Mouse (Mus musculus) E14TG2a.4 (cell line): Measurements from ENCODE around the gene Fam240b.
"Not testable (repeated sequence)": the region's sequence is repeated elsewhere in the genome, so short reads cannot be mapped to it uniquely, and the experiment has no call there.

Experiments
- H3K27me3 ChIP-seq: 2 replicates; pipeline ENCODE4 v1.6.1; 2014; ENCODE audit warnings: low read length, control low read depth; ENCODE audit not compliant: insufficient read depth
- H3K36me3 ChIP-seq: 2 replicates; pipeline ENCODE4 v1.6.1; 2014; ENCODE audit warnings: low read length, control low read depth; ENCODE audit not compliant: insufficient read depth
- H3K4me1 ChIP-seq: replicated peaks from 2 replicates; pipeline ENCODE4 v1.6.1; 2014; ENCODE audit warnings: low read depth, low read length, control low read depth
- H3K4me3 ChIP-seq: replicated peaks from 2 replicates; pipeline ENCODE4 v1.5.1; 2014; ENCODE audit warnings: mild to moderate bottlenecking, low read length
- H3K9me3 ChIP-seq: 2 replicates; pipeline ENCODE4 v1.6.1; 2014; ENCODE audit warnings: low read length, control low read depth
- CTCF ChIP-seq: conservative IDR thresholded peaks from 2 replicates; pipeline ENCODE4 v1.5.1; 2014; ENCODE audit warnings: low read length
- NANOG ChIP-seq: IDR thresholded peaks from 2 replicates; pipeline ENCODE4 v1.6.1; 2014; ENCODE audit warnings: borderline replicate concordance, low read length, mixed read lengths
- POU5F1 ChIP-seq: IDR thresholded peaks from 2 replicates; pipeline ENCODE4 v1.6.1; 2014; ENCODE audit warnings: low read length, borderline replicate concordance

The Fam240b gene

GRCm38 (mm10) chr13:64479960-64480359, 17.6 kb downstream of the Fam240b start:
- Histone ChIP-seq H3K27me3 (no peaks in the 10 kb centered on the region), H3K4me1 (peaks cover 4% of the 10 kb centered on the region), H3K9me3 (peaks cover 3% of the 10 kb centered on the region; the same call in 1 of the 2 replicates), H3K4me3 (no peak overlapping the region), H3K36me3 (no peaks in the 10 kb centered on the region)
- no peak for TF ChIP-seq POU5F1
- TF ChIP-seq CTCF = no peak
- TF ChIP-seq NANOG = no peak

- Histone ChIP-seq H3K9me3 (peaks cover 3% of the 10 kb centered on the region; the same call in 1 of the 2 replicates), H3K4me3 (no peak overlapping the region), H3K4me1 (peaks cover 17% of the 10 kb centered on the region), H3K36me3 (no peaks in the 10 kb centered on the region), H3K27me3 (no peaks in the 10 kb centered on the region)
- TF ChIP-seq NANOG (no peak), CTCF (no peak), POU5F1 (no peak)
These were observed 19.6 kb downstream of the Fam240b start for GRCm38 (mm10) chr13:64477968-64478367.

GRCm38 (mm10) chr13:64467886-64468285, 29.7 kb downstream of the Fam240b start:
- Histone ChIP-seq H3K9me3 (no peaks in the 10 kb centered on the region), H3K27me3 (no peaks in the 10 kb centered on the region), H3K36me3 (no peaks in the 10 kb centered on the region), H3K4me1 (peaks cover 4% of the 10 kb centered on the region; the same call in 1 of the 2 replicates), H3K4me3 (no peak overlapping the region)
- TF ChIP-seq POU5F1 (no peak), NANOG (no peak), CTCF (no peak)

DNA sequence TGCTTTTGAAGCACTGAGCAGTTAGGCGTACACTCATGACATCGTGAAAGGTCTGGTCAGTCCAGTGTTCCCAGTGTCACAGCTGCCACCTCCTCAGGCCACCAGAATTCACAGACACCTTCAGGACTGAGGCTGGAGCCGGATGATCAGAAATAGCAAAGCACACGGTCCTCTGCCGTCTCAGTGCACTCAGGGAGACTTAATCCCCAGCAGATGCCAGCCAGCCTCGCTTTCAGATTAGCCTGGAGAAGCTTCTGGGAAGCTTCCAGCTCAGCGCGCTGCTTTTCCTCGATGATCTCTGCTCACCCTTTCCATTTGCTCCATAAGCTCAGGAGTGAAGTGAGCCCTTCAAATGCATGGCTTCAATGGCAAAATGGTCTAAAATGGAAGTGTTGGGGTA, 32.4 kb downstream of the Fam240b start:
- no peaks in the 10 kb centered on the region for H3K27me3 ChIP-seq
- TF ChIP-seq POU5F1 (no peak), CTCF (no peak)
- H3K36me3 ChIP-seq = no peaks in the 10 kb centered on the region
- peaks cover 4% of the 10 kb centered on the region; the same call in 1 of the 2 replicates for H3K4me1 ChIP-seq
- peaks cover 5% of the 10 kb centered on the region; the same call in 1 of the 2 replicates for H3K9me3 ChIP-seq
- H3K4me3 ChIP-seq = no peak overlapping the region

- no peak for TF ChIP-seq NANOG
- no peak for TF ChIP-seq CTCF
- TF ChIP-seq POU5F1 = no peak
- peaks cover 21% of the 10 kb centered on the region for H3K27me3 ChIP-seq
- peaks cover 21% of the 10 kb centered on the region for H3K4me1 ChIP-seq
- no peak overlapping the region for H3K4me3 ChIP-seq
- no peaks in the 10 kb centered on the region for H3K36me3 ChIP-seq
- H3K9me3 ChIP-seq = peaks cover 5% of the 10 kb centered on the region; the same call in 1 of the 2 replicates
These were observed 35.0 kb downstream of the Fam240b start for GRCm38 (mm10) chr13:64462581-64462980.

DNA sequence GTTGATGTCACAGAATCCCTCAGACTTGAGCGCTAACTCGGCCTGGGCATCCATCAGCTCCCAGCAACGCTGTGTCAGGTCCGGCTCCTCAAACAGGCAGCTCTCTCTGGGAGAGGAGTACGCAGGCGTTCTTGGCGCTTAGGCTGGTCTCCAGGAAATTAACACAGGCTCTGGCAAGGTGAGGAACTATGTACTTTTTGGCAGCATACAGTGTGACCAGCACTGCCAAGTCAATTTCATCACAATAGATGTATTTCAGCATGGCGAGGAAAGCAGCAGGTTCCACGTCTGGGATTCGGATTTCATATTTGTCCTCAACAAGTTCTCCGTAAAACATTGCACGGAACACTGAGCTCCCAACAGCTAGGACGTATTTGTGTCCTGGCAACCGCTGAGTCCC, 39.4 kb downstream of the Fam240b start:
- Histone ChIP-seq H3K27me3 (peaks cover 25% of the 10 kb centered on the region), H3K4me3 (peak overlapping the region; percentile 72), H3K9me3 (peaks cover 5% of the 10 kb centered on the region; the same call in 1 of the 2 replicates), H3K36me3 (no peaks in the 10 kb centered on the region), H3K4me1 (peaks cover 21% of the 10 kb centered on the region)
- TF ChIP-seq CTCF (no peak), NANOG (no peak), POU5F1 (no peak)

DNA sequence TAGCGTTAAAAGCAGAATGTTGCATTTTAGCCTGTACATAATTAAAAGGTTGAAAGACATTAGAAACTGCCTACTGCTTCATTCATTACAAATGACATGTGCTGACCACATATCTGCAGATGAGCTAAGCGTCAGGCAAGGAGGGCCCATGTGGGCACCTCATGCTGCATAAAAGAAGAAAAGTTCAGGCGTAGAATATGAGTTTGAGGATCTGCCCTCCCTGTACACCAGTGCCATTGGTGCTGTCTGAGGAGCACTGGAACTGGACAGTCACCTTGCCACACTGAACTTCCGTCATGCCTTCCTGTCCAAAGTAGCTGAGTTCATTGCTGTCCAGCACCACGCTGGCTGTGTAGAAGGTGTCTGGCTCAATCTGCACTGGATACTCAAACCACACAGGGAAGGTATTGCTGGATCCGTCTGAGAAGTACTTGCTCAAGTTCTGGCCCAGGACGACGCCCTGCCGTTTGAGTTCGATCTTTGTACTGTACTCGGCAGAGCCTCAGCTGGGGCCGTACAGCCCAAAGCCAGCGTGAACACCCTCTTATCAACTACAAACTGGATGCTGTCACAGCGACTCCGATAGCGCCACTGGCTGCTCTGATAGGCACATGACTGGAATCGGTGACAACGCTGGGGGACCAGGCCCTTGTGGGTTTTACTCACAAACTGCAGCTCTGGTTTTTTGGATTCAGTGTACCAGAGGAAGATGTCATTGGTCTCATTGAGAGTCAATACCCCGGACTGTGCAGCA, 40.2 kb downstream of the Fam240b start:
- not testable (repeated sequence) for H3K9me3 ChIP-seq, H3K36me3 ChIP-seq
- Histone ChIP-seq H3K4me3 (peak overlapping the region; percentile 72), H3K27me3 (peaks cover 25% of the 10 kb centered on the region), H3K4me1 (peaks cover 21% of the 10 kb centered on the region)

- TF ChIP-seq NANOG (no peak), POU5F1 (no peak), CTCF (no peak)
- Histone ChIP-seq H3K4me1 (no peaks in the 10 kb centered on the region), H3K36me3 (no peaks in the 10 kb centered on the region), H3K4me3 (no peak overlapping the region), H3K9me3 (no peaks in the 10 kb centered on the region), H3K27me3 (0 out of 2 replicates have a peak, but pooled peaks cover 2% of the 10 kb centered on the region)
These were observed 47.4 kb downstream of the Fam240b start for GRCm38 (mm10) chr13:64450001-64450794.

DNA sequence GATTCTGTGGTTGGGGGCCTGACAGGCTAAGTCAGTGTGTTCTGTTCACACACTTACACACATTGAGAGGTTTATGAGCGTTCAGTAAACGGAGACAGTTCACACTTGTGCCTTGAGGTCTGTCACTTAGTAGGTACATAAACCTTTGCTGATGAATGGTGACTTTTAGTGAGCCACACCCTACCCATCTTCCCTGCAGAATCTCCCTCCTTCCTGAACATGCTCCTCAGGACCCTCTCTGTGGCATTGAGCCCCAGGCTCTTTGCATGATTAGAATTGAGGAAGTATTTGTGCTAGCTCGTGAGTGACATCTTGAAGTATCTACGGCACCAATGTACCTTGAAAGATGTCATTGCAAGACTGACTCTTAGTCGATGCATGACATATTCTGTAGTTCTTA, 48.9 kb downstream of the Fam240b start:
- Histone ChIP-seq H3K4me1 (no peaks in the 10 kb centered on the region), H3K27me3 (0 out of 2 replicates have a peak, but pooled peaks cover 2% of the 10 kb centered on the region), H3K9me3 (no peaks in the 10 kb centered on the region), H3K36me3 (no peaks in the 10 kb centered on the region), H3K4me3 (no peak overlapping the region)
- no peak for TF ChIP-seq POU5F1
- no peak for TF ChIP-seq NANOG
- TF ChIP-seq CTCF = no peak
